Mouse (Mus musculus): ENCODE measurements around the gene Slc12a9. TPM values are rescaled to one million over a fixed set of nuclear protein-coding genes. Genes with fewer than 3 reads are reported as not detected.

Slc12a9 gene
- polyA plus RNA-seq, 1 experiment = 25.8 TPM

DNA sequence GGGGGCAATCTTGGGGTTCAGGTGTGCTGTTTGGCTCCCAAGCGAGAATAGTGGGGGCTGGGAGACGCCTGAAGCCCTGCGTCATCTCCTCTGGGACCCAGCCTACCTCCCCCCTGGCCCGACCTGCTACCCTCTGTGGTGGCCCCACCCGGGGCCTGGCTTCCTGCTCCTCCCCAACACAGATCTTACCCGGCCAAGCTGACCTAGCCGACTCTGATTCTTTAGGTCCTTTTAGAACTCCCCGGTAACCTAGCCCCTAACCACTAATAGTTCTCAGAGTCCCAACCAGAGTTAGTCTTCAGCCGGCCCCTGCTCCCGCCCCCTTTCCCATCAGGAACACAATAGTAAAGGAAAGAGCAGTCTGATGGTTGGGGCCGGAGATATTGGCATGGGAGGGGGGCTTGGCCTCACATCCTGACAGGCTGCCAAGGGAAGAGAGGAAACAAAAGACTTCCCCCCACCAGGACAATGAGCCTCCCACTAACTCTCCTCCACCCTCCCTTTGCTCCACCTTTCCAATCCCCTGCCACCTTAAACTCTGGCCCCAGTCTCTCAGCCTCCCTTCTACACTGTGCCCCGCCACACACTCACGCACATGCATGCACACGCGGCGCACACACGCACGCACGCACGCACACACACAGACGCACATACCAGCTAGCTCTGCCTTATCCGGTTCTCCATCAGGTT, 6.0 kb upstream of the Slc12a9 start:
- peak overlapping the region; percentile 2; the same call in 1 of the 2 replicates for H3K4me3 ChIP-seq (ENCODE audit: extremely low read depth, insufficient read depth, insufficient read length)
- no peaks in the 10 kb centered on the region for H3K36me3 ChIP-seq (ENCODE audit: control insufficient read depth, insufficient read depth, low read length)
- H3K4me1 ChIP-seq (ENCODE audit: control insufficient read depth, insufficient read depth, insufficient read length) = peaks cover 12% of the 10 kb centered on the region; the same call in 1 of the 2 replicates
- peak overlapping the region; percentile 18; the same call in 1 of the 2 replicates for H3K27ac ChIP-seq (ENCODE audit: insufficient read depth, low read length)
- no peaks in the 10 kb centered on the region for H3K27me3 ChIP-seq (ENCODE audit: control insufficient read depth, insufficient read depth, low read length)
- TF ChIP-seq POLR2A (IDR thresholded peaks at IDR 0.05; ENCODE audit: low read depth, low read length) = no peak
- TF ChIP-seq CTCF (IDR thresholded peaks at IDR 0.05; ENCODE audit: extremely low read depth, insufficient read depth, insufficient read length, insufficient replicate concordance) = no peak
- WGBS = 40% methylated on average over 22 of the region's 22 CpGs
- DNase-seq (ENCODE audit: low read depth in 1 of 2, low spot score in 2 of 2) = no peak

DNA sequence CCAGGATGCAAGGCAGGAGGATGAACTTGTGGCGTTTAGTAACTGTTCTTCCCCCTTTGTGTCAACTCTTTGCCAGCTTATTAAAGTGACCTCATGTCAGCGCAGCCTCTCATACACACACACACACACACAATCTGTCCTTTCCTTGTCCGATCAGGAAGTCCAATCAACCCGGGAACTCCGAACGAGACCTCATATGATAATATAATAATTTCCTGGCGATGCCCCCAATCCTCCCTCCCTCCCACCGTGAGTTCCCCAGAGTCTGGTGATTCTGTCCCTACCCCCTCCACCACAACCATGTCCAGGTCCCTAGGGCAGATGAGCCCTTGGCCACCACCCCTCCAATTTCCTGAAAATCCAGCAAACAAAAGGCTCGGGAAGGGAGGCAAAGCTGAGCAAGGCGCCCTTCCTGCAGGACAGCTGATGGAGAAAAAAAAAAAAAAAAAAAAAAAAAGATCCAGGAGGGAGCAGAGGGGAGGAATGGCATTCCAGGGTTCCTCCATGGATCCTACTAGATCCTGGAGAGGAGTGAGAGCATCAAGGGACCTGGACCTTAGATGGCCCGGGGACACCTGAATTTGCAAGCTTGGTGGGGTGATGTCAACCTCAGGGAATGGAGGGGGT, 5.4 kb upstream of the Slc12a9 start:
- TF ChIP-seq CTCF (IDR thresholded peaks at IDR 0.05; ENCODE audit: extremely low read depth, insufficient read depth, insufficient read length, insufficient replicate concordance) = no peak
- Histone ChIP-seq H3K4me1 (ENCODE audit: control insufficient read depth, insufficient read depth, insufficient read length) (peaks cover 12% of the 10 kb centered on the region; the same call in 1 of the 2 replicates), H3K36me3 (ENCODE audit: control insufficient read depth, insufficient read depth, low read length) (no peaks in the 10 kb centered on the region), H3K4me3 (ENCODE audit: extremely low read depth, insufficient read depth, insufficient read length) (peak overlapping the region; percentile 58), H3K27me3 (ENCODE audit: control insufficient read depth, insufficient read depth, low read length) (no peaks in the 10 kb centered on the region), H3K27ac (ENCODE audit: insufficient read depth, low read length) (peak overlapping the region; percentile 54)
- no peak for DNase-seq (ENCODE audit: low read depth in 1 of 2, low spot score in 2 of 2)
- under 1% methylated on average over 11 of the region's 11 CpGs for WGBS

DNA sequence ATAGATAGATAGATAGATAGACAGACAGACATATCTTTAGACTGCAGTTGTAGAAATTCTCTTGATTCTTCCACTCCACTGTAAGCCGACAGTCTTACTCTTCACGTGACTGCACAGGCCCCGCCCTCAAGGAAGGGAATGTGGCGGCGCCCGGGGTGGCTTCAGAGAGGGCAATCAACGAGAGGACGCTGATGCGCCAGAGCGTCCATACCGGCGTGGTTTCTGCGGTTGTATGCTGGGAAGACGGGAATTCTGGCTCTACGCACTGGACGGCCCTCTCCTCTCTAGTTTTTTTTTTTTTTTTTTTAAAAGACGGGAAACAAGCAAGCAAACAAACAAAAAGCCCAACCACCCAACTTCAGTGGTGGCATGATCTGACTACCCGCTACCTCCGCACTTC, 4.9 kb upstream of the Slc12a9 start:
- H3K4me1 ChIP-seq (ENCODE audit: control insufficient read depth, insufficient read depth, insufficient read length) = peaks cover 12% of the 10 kb centered on the region; the same call in 1 of the 2 replicates

DNA sequence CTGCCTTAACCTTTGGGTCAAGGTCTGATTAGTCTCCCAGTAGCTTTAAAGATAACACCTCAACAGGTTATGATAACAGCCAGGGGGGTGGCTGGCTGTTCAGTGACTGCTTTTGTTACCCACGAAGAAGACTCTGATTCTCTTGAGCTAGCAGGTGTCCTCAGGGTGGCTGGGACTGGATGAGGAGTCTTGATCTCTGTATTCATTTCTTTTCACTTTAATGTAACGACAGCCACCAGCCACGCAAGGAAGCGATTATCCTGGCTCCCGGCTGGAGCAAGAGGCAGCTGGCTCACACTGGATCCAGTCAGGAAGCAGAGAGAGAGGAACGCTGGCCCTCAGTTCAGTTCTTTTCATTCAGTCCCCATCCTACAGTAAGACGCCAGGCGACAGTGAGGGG, 3.8 kb upstream of the Slc12a9 start:
- Histone ChIP-seq H3K27ac (ENCODE audit: insufficient read depth, low read length) (no peak overlapping the region), H3K4me1 (ENCODE audit: control insufficient read depth, insufficient read depth, insufficient read length) (peaks cover 16% of the 10 kb centered on the region; the same call in 1 of the 2 replicates), H3K36me3 (ENCODE audit: control insufficient read depth, insufficient read depth, low read length) (no peaks in the 10 kb centered on the region), H3K27me3 (ENCODE audit: control insufficient read depth, insufficient read depth, low read length) (no peaks in the 10 kb centered on the region), H3K4me3 (ENCODE audit: extremely low read depth, insufficient read depth, insufficient read length) (no peak overlapping the region)
- TF ChIP-seq CTCF (IDR thresholded peaks at IDR 0.05; ENCODE audit: extremely low read depth, insufficient read depth, insufficient read length, insufficient replicate concordance) (no peak), POLR2A (IDR thresholded peaks at IDR 0.05; ENCODE audit: low read depth, low read length) (no peak)
- WGBS = 92% methylated on average over 8 of the region's 8 CpGs
- DNase-seq (ENCODE audit: low read depth in 1 of 2, low spot score in 2 of 2) = no peak

More for the DNA sequence above, 4.9 kb upstream of the Slc12a9 start:
- peak overlapping the region; percentile 54 for H3K27ac ChIP-seq (ENCODE audit: insufficient read depth, low read length)
- TF ChIP-seq CTCF (IDR thresholded peaks at IDR 0.05; ENCODE audit: extremely low read depth, insufficient read depth, insufficient read length, insufficient replicate concordance) = no peak
- no peak; the same call in 1 of the 2 replicates for TF ChIP-seq POLR2A (IDR thresholded peaks at IDR 0.05; ENCODE audit: low read depth, low read length)
- DNase-seq (ENCODE audit: low read depth in 1 of 2, low spot score in 2 of 2) = peak; percentile 37 to 84
- H3K4me3 ChIP-seq (ENCODE audit: extremely low read depth, insufficient read depth, insufficient read length) = peak overlapping the region; percentile 58
- no peaks in the 10 kb centered on the region for H3K36me3 ChIP-seq (ENCODE audit: control insufficient read depth, insufficient read depth, low read length)
- H3K27me3 ChIP-seq (ENCODE audit: control insufficient read depth, insufficient read depth, low read length) = no peaks in the 10 kb centered on the region
- WGBS = under 1% methylated on average over 19 of the region's 19 CpGs

DNA sequence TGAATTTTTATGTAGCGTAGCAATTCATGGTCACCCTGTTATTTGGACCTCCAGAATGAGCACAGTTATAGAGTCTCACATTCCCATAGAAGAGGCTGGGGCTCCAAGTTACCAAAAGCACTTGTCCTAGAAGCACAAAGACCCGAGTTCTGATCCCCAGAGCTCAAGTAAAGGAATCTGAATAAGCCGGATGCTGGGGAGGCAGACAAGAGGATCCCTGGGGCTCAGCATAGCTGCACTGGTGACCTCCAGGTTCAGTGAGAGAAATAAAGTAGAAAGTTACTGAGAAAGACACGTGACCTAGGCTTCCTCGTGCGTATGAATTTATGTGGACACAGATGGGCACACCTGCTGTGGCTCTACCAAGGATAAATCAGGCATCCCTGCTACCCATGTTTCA, 1.7 kb upstream of the Slc12a9 start:
- no peak overlapping the region for H3K4me3 ChIP-seq (ENCODE audit: extremely low read depth, insufficient read depth, insufficient read length)
- TF ChIP-seq CTCF (IDR thresholded peaks at IDR 0.05; ENCODE audit: extremely low read depth, insufficient read depth, insufficient read length, insufficient replicate concordance) = no peak
- TF ChIP-seq POLR2A (IDR thresholded peaks at IDR 0.05; ENCODE audit: low read depth, low read length) = no peak
- H3K4me1 ChIP-seq (ENCODE audit: control insufficient read depth, insufficient read depth, insufficient read length) = peaks cover 16% of the 10 kb centered on the region; the same call in 1 of the 2 replicates
- no peak overlapping the region for H3K27ac ChIP-seq (ENCODE audit: insufficient read depth, low read length)
- no peaks in the 10 kb centered on the region for H3K27me3 ChIP-seq (ENCODE audit: control insufficient read depth, insufficient read depth, low read length)
- 0 out of 2 replicates have a peak, but pooled peaks cover 1% of the 10 kb centered on the region for H3K36me3 ChIP-seq (ENCODE audit: control insufficient read depth, insufficient read depth, low read length)
- no peak for DNase-seq (ENCODE audit: low read depth in 1 of 2, low spot score in 2 of 2)
- WGBS = 92% methylated on average over 6 of the region's 6 CpGs

DNA sequence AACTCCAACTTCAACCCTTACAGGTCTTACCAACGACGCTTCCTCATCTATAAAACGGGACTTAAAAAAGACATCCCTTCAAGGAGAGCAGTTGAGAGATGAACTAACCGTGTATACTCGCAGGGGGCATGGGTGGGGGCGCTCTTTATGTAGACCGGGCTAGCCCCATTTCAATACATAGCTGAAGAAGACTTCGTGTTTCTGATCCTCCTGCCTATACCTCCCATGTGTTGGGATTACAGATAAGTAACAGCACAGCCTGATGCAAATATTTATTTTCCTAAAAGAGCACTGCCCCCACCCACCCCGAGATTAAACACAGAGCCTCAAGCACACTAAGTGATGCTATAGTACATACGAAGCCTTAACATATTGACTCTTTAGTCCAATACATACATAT, 920 bp upstream of the Slc12a9 start:
- H3K4me3 ChIP-seq (ENCODE audit: extremely low read depth, insufficient read depth, insufficient read length) = no peak overlapping the region
- H3K4me1 ChIP-seq (ENCODE audit: control insufficient read depth, insufficient read depth, insufficient read length) = peaks cover 14% of the 10 kb centered on the region; the same call in 1 of the 2 replicates
- no peak for DNase-seq (ENCODE audit: low read depth in 1 of 2, low spot score in 2 of 2)

More for the DNA sequence above, 920 bp upstream of the Slc12a9 start:
- no peaks in the 10 kb centered on the region for H3K27me3 ChIP-seq (ENCODE audit: control insufficient read depth, insufficient read depth, low read length)
- WGBS = 43% methylated on average over 10 of the region's 10 CpGs
- H3K36me3 ChIP-seq (ENCODE audit: control insufficient read depth, insufficient read depth, low read length) = 0 out of 2 replicates have a peak, but pooled peaks cover 1% of the 10 kb centered on the region
- no peak overlapping the region for H3K27ac ChIP-seq (ENCODE audit: insufficient read depth, low read length)
- TF ChIP-seq CTCF (IDR thresholded peaks at IDR 0.05; ENCODE audit: extremely low read depth, insufficient read depth, insufficient read length, insufficient replicate concordance) (no peak), POLR2A (IDR thresholded peaks at IDR 0.05; ENCODE audit: low read depth, low read length) (no peak)

All from spleen, adult 2 months (tissue).